Mouse (Mus musculus) brown adipose tissue, adult 24 weeks (tissue): ENCODE measurements around the gene Timm22. TPM values are rescaled to one million over a fixed set of nuclear protein-coding genes. Genes with fewer than 3 reads are reported as not detected.

Experiments used
- H3K27ac ChIP-seq: fragments of 200-500 bp; replicated peaks from 2 replicates; pipeline ENCODE4 v1.5.1; 2012; ENCODE audit warnings: low read depth, mild to moderate bottlenecking, low read length
- H3K4me1 ChIP-seq: fragments of 200-500 bp; 2 replicates; pipeline ENCODE4 v1.6.1; 2012; ENCODE audit warnings: low read length, mixed read lengths; ENCODE audit not compliant: control insufficient read depth, insufficient read depth, insufficient read length
- H3K4me3 ChIP-seq: fragments of 200-500 bp; 2 replicates; pipeline ENCODE4 v1.5.1; 2012; ENCODE audit warnings: low read depth, mild to moderate bottlenecking, low read length, moderate library complexity; ENCODE audit not compliant: insufficient read depth
- polyA plus RNA-seq: library from polyadenylated mRNA; stranded (reverse); fragments of >200 nt; gene quantifications from 2 replicates; pipeline ENCODE4 v1.2.4, GENCODE M21; 2012; ENCODE audit not compliant: missing spikeins, insufficient read depth, insufficient read length

The Timm22 gene
- polyA plus RNA-seq, 1 experiment: 29.2 TPM

DNA sequence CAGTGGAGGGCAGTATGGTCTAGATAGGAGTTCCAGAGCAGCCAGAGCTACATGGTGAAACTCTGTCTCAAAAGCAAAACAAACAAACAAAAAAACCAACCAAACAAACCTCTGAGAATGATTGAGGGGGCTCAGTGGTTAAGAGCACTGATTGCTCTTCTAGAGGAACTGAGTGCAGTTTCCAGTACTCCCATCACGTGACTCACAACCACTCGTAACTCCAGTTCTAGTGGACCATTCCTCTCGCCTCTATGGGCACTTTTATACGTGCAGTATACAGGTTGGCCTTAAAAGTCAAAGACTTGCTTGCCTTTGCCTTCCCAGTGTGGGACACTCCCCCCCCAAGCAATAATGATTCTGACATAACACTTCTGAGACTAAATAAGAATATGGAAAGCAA lies 1.6 kb upstream of the Timm22 start:
- no peaks in the 10 kb centered on the region for H3K4me1 ChIP-seq
- no peak overlapping the region for H3K4me3 ChIP-seq
- no peak overlapping the region for H3K27ac ChIP-seq

DNA sequence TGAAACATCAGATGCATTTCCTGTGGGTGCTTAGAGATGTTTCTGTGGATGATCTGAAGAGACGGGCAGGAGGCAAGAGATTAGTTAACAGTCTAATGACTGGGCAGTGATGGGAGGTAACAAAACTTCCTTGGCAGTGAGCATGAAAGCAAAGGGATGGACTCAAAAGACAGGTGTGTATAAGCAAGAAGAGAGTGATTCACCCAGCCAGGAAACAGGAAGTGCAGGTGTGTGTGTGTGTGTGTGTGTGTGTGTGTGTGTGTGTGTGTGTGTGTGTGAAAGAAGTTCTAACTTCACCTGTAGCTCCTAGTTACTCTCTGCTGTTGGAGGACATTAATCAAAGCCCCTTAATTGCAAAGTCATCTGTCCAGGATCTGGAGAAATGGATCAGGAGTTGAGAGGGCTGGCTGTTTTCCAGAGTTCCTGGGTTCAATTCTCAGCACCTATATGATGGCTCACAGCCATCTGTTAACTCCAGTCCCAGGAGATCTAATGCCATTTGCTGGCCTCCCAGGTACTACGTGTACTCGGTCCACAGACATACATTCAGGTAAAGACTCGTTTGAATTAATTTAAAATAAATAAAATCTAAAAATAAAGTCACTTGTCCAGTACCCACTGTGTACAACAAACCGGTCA lies 1.0 kb upstream of the Timm22 start:
- H3K4me1 ChIP-seq: no peaks in the 10 kb centered on the region

DNA sequence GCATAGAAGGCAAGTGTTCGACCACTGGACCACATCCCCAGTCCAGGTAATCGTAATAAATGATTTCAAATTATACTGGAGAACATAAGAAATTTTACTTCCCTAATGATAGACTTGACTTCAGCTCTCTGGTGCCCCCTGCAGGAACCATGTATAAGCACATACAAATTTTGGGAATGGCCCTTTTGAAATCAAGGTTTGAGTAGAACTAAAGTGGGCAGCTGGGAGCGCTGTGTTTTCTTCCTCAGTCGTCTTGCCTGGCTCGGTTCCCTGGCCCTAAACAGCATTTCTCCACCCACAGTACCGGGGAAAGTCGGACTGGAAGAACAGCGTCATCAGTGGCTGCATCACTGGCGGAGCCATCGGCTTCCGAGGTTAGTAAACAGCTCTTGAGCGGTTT lies 4.1 kb downstream of the Timm22 start:
- no peaks in the 10 kb centered on the region for H3K4me1 ChIP-seq
- no peak overlapping the region for H3K4me3 ChIP-seq
- no peak overlapping the region for H3K27ac ChIP-seq

More for the DNA sequence above, 1.0 kb upstream of the Timm22 start:
- no peak overlapping the region for H3K27ac ChIP-seq
- H3K4me3 ChIP-seq: no peak overlapping the region

DNA sequence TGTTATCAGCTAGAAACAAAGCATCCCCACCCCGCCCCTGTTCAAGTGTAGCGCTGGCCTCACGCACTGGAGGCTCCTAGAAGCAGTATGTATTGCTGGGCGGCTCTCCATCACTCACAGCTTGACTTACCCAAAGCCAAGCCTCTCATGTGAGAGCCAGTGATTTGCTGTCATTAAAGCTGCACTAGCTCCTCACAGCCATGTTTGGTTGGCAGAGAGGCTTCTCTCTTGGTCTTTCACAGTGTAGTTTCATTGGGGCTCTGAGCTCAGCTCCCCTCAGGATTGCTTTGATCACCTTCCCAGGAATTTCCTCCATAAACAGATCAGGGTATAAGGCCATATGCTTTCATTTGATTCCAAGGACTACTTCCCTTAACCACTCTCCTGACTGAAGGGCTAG lies 6.5 kb downstream of the Timm22 start:
- H3K4me3 ChIP-seq: no peak overlapping the region
- no peaks in the 10 kb centered on the region for H3K4me1 ChIP-seq
- no peak overlapping the region for H3K27ac ChIP-seq

DNA sequence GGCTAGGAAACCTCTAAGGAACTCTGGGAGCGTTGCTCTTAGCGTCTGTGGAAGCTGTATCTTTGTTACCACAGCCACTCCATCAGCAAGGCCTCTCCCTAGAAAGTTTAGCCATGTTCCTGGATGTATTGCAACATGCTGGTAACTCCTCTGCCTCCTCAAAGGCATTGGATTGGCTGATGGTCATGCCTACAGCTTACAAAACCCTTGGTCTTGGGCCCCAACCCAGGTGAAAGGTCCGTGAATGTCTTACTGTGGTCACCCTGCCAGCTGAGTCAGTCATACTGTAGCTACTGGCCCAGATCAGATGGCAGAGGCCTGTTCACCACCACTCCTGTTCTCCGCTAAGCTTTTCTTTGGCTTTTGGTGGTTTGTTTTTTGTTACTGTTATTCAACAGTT lies 8.2 kb downstream of the Timm22 start:
- no peak overlapping the region for H3K4me3 ChIP-seq
- no peaks in the 10 kb centered on the region for H3K4me1 ChIP-seq
- H3K27ac ChIP-seq: no peak overlapping the region

DNA sequence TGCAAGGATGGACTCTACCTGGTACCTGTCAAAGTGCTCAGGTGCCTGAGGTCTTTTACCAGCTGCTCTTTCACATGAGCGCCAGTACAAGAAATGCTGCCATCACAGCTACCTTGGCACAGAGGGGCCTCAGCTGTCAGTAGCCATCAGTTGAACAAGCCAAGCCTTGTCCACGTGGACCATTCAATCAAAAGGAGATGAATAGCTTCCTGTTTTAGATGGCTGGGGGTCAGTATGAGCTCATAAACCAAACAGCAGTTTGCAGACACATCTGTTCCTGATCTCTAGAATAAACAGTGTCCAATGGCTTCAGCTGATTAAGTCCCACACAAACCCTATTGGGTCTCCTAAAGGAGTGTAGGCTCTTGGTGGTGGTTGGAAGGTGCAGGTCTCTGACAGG lies 9.2 kb downstream of the Timm22 start:
- no peak overlapping the region for H3K4me3 ChIP-seq
- H3K27ac ChIP-seq: no peak overlapping the region
- H3K4me1 ChIP-seq: no peaks in the 10 kb centered on the region

DNA sequence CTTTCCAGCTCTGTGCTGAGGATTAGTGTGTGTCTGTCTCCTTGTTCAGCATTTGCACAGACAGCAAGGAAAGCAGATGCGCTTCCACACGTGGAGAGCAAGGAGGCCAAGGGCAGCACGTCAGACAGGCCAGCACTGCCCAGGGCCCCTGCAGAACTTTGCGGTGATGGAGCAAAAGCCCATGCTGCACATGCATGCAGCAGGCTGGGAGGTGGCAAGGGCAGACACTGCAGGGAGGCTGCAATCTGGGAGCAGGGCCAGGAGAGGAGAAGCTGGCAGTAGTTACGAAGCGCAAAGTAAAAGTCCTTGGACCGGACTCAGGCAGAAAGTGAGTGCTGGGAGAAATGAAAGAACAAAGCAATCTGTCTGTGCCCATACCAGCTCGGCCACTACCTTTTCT lies 11.7 kb downstream of the Timm22 start:
- H3K27ac ChIP-seq: no peak overlapping the region

DNA sequence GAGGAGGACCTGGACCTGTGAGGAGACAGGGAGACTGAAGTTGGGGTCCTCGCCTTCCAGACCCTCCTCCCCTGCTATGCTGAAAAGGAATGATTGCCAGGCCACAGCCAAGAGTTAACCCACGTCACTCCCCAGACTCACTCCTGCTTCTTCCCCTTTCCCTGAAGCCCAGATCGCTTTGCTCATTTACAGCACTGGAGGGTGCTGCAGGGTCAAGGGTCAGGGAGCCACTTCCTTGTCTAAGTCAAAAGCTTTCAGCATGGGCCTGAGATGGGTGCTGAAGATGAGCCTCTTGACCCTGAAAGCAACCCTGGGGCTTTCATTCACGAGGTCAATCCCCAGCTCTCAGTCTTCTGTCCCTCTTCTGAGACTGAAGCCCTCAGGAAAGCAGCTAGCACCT lies 12.4 kb downstream of the Timm22 start:
- Histone ChIP-seq H3K4me3 (no peak overlapping the region), H3K27ac (no peak overlapping the region), H3K4me1 (no peaks in the 10 kb centered on the region)

More for the DNA sequence above, 11.7 kb downstream of the Timm22 start:
- no peaks in the 10 kb centered on the region for H3K4me1 ChIP-seq
- H3K4me3 ChIP-seq: no peak overlapping the region

DNA sequence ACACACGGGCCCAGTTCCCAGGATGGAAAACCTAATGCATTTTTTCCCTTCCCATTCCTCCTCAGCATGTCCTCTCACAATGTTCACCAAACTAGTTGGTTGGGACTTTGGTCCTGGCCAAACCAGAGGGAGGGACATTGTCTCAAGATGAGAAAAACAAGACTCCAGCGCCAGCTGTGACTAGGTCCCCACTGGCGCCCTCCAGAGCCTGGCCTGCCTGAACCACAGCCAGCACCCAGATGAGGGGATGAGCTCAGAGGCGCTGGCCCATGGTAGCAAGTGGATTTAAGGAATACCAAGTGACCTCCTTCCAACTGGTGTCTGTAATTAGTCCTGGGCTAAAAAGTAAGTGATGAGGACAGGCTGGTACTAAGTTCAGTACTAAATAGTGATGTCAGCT lies 14.1 kb downstream of the Timm22 start:
- Histone ChIP-seq H3K4me1 (no peaks in the 10 kb centered on the region), H3K4me3 (no peak overlapping the region), H3K27ac (no peak overlapping the region)

DNA sequence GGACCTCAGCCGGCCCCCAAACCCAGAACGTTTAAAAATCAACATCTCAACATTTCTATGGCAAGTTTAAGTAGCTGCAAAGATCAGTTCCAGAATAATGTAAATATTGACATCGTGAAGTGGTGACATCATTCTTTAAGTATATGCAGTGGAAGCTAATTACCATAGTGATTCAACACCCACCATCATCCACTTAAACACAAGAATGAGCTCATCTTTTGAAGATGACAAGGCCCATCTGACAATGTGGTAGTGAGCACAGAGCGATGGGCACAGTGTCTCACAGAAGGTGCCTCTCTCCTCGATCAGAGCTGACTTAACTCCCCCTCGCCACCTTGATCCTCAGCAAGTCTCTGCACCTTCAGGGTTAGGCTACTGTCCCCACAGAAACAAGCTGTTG lies 19.0 kb downstream of the Timm22 start:
- Histone ChIP-seq H3K27ac (no peak overlapping the region), H3K4me1 (no peaks in the 10 kb centered on the region), H3K4me3 (no peak overlapping the region)

DNA sequence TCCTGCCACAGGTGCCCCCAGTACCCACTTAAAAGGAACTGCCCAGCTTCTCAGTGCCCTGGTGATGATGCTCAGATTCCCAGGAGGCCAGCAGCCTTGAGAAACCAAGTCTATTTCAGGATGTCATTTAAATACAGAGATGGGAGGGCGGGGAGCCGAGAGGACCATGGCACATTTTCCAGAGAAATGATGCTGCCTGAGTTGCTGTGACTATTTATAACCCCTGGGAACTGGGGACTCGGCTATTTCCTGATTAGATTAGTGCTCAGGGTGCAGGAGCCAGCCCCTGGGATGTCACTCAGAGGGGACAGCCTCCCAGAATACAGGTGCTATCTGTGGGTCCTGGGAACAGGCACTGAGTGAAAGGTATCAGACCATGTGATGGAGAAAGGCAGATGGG lies 21.0 kb downstream of the Timm22 start:
- Histone ChIP-seq H3K4me1 (no peaks in the 10 kb centered on the region), H3K27ac (peak overlapping the region; percentile 22; the same call in 1 of the 2 replicates), H3K4me3 (no peak overlapping the region)

DNA sequence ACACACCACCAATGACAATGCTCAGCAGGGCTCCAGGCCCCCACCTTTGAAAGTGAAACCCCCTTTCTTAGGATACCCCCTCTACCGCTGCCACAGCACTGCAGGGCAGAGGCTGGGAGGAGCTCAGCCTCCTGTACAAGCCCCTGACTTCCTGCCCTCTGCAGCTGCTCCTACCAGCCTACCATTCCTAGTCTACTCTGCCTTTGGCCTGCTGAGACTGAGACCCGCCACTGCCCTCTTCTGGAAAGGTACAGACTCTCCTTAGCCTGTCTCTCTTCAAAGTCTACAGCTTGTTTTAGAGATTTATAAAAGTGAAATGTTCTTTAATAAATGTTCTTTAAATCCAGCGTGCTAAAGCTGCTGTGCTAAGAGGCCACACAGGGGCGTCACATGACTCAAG lies 22.3 kb downstream of the Timm22 start:
- no peak overlapping the region for H3K27ac ChIP-seq
- H3K4me1 ChIP-seq: no peaks in the 10 kb centered on the region
- no peak overlapping the region for H3K4me3 ChIP-seq

DNA sequence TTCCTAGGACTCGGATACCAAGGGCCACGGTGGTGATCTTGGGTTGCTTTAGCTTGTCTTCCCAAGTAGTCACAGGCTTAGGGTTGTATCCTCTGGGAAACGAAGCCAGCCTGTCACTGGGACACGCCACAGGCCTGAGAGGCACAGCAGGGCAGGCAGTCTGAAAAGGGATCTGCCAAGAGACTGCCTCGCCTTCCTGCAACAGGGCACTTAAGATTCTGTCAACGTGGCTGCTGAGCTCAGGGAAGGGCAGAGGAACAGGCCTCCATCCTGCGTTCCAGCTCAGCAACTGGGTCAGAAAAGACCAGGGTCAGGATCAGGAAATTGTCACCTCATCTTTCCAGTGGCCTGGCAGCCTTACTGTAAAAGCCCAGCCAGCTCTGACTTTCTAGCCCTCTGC lies 22.8 kb downstream of the Timm22 start:
- Histone ChIP-seq H3K4me3 (no peak overlapping the region), H3K27ac (no peak overlapping the region), H3K4me1 (no peaks in the 10 kb centered on the region)

DNA sequence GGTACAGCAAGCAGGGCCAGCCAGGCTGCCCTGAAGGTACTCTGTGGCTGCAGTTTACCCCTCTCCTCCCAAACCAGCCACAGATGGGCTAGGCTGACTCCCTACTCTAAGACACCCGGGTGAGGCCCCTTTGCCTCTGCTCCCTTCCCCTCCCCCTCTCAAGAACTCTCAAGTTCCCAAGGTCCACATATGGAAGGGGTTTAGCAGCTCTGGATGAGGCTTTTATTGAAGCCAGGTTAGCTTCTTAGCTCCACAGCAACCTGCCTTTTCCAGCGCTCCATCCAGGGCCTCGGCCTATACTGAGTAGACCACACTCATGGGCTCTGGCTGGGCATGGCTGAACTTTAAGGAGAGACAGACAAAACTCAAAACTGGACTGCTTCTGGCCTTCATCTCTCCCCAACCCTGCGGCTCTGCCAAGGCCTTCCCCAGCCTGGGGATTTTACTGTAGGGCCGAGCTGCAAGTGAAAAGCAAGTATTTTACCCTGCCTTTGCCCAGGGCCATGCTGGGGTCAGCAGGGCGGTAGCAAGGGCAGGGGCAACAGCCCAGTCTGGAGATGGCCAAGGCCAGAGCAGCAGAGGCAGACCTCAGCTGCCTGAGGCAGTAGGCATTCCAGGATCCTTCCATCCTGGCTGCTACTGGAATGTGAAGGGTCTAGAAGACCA lies 23.3 kb downstream of the Timm22 start:
- no peak overlapping the region for H3K27ac ChIP-seq
- H3K4me3 ChIP-seq: no peak overlapping the region
- no peaks in the 10 kb centered on the region for H3K4me1 ChIP-seq

DNA sequence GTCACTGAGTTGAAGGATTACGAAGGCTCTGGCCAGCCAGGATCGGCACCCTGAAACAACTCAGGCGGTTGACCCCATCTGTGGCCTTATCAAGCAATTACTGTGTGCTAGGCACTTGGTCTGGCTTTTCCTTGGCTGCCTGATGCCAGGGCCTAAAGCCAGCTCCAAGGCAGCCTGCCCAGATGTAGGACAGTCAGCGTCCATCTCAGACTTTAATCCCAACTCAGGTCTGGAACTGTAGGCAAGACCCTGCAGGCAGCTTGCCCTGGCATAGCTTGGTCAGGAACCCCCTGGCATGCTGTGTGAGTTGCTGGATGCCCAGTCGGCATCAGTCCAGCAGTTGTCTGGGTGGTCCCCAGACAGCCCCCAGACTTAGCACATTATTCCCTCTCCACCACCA lies 29.3 kb downstream of the Timm22 start:
- H3K27ac ChIP-seq: no peak overlapping the region
- H3K4me3 ChIP-seq: no peak overlapping the region
- no peaks in the 10 kb centered on the region; the same call in 1 of the 2 replicates for H3K4me1 ChIP-seq

DNA sequence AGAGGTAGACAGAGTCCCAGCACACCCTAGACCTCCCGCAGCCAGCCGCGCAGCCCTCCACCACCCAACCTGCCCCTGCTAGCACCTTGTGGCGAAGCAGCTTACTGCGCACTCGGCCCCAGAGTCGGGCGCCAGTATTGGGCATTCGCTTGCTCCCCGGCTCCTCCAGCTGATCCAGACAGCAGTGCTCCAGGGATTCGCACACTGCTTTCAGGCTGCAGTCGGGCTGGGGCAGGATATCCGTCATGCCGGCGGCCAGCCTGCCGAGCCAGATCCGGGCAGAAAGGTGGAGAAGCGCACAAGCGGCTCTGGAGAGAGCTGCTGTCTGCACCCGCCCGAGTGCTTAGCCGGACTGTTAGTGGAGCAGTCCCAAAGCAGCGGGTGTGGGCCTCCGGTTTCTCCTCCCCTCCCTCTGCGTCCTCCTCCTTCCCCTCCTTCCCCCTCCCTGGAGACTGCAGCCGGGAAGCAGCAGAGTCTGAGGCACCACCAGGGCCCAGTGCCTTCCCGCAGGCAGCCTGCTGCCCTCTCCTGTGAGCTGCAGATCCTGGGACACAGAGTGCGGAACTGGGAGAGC lies 30.2 kb downstream of the Timm22 start:
- Histone ChIP-seq H3K27ac (no peak overlapping the region), H3K4me1 (no peaks in the 10 kb centered on the region; the same call in 1 of the 2 replicates)

More for the DNA sequence above, 30.2 kb downstream of the Timm22 start:
- H3K4me3 ChIP-seq: peak overlapping the region; percentile 44
